Mouse (Mus musculus) liver, postnatal 0 days (tissue): ENCODE results near the gene Arfgap3. TPM values are rescaled to one million over a fixed set of nuclear protein-coding genes. Genes with fewer than 3 reads are reported as not detected.
A peak's percentile ranks its signal among the peaks of the same experiment; 100 is the strongest.

ENCODE experiments used
- ATAC-seq: fragments of 200-750 bp; cut with Nextera tagmentation; 2 replicates; pipeline ENCODE4 v1.8.0; 2017; ENCODE audit warnings: mild to moderate bottlenecking, moderate library complexity
- DNase-seq: peaks from one replicate; pipeline ENCODE4 v3.0.0-alpha.2; 2016
- H3K27ac ChIP-seq: fragments of 300-500 bp; sonication (generic); 2 replicates; pipeline ENCODE4 v1.5.1; 2014; ENCODE audit warnings: antibody characterized with exemption, moderate library complexity, mild to moderate bottlenecking, low read depth
- H3K27me3 ChIP-seq: fragments of 300-500 bp; sonication (generic); 2 replicates; pipeline ENCODE4 v1.6.1; 2014; ENCODE audit warnings: low read length, control low read depth, mixed read lengths; ENCODE audit not compliant: insufficient read depth
- H3K36me3 ChIP-seq: fragments of 300-500 bp; sonication (generic); replicated peaks from 2 replicates; pipeline ENCODE4 v1.6.1; 2014; ENCODE audit warnings: mild to moderate bottlenecking, control low read depth, low read length, moderate library complexity, mixed read lengths; ENCODE audit not compliant: insufficient read depth
- H3K4me1 ChIP-seq: fragments of 300-500 bp; sonication (generic); 2 replicates; pipeline ENCODE4 v1.6.1; 2014; ENCODE audit warnings: antibody characterized with exemption, mild to moderate bottlenecking, control low read depth; ENCODE audit not compliant: insufficient read depth
- H3K4me2 ChIP-seq: fragments of 300-500 bp; sonication (generic); 2 replicates; pipeline ENCODE4 v1.6.1; 2014; ENCODE audit warnings: low read depth, mild to moderate bottlenecking, low read length, moderate library complexity, mixed read lengths
- H3K4me3 ChIP-seq: fragments of 300-500 bp; sonication (generic); 2 replicates; pipeline ENCODE4 v1.5.1; 2014; ENCODE audit warnings: low read depth, low read length
- H3K9ac ChIP-seq: fragments of 300-500 bp; sonication (generic); replicated peaks from 2 replicates; pipeline ENCODE4 v1.6.1; 2014; ENCODE audit warnings: mild to moderate bottlenecking, moderate library complexity
- H3K9me3 ChIP-seq: fragments of 300-500 bp; sonication (generic); 2 replicates; pipeline ENCODE4 v1.6.1; 2016; ENCODE audit warnings: mild to moderate bottlenecking, control low read depth, low read length, mixed read lengths
- CTCF ChIP-seq: sonication (generic); IDR thresholded peaks from 2 replicates; pipeline ENCODE4 v1.5.1; 2016; ENCODE audit warnings: antibody characterized with exemption, low read depth
- EP300 ChIP-seq: IDR thresholded peaks from 2 replicates; pipeline ENCODE4 v1.6.1; 2016; ENCODE audit warnings: antibody characterized with exemption, low read depth, mild to moderate bottlenecking
- WGBS: fragments of 180-500 bp; shearing (Covaris S2); extraction: QIAGEN DNeasy Blood & Tissue Kit; methylation state at CpG from one replicate; pipeline ENCODE4 v1.1.7; 2014; ENCODE audit not compliant: insufficient replicate concordance; 5-methylcytosine and 5-hydroxymethylcytosine counted together
- polyA plus RNA-seq: library from polyadenylated mRNA; unstranded; fragments of >200 nt; fragmentation: Nextera tagmentation; extraction: Ambion mirVana; gene quantifications from 2 replicates; pipeline ENCODE4 v1.2.1, GENCODE M21; 2015

The Arfgap3 gene
- polyA plus RNA-seq: 9.6 and 9.9 TPM in 2 replicates

DNA sequence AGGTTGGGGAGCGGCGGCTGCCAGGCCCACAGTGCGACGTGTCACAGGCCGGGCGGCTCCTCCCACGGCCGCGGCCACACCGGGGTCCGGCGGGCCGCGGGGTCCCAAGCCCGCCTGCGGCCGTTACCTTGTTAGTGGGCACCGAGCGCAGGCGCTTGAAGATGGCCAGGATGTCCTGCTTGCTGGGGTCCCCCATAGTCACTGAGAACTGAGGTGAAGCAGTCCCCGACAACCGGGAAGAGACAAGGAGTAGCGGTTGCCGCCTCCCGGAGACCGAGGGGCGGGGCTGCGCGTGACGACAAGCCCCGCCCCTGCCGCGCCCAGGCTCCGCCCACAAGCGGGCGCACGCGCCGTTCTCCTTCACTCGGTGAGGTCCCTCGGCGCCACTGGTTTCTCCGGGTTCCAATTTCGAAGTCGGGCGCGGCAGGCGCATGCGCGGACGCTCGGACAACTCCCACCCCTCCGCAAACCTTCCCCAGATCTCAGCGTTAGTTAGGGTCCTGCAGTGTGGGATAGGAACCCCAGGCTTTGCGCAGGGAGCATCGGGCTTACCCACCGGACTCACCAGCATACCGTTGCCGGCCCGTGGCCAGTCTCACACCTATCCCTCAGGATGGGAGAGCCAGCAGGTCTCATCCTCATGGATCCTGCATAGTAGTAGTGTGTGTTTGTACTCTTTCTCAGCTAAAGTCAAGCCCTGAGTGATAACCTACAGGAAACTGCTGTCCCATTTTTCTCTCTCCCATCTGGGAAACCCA is at the start of gene Arfgap3:
Gene Arfgap3, minus strand, starts transcription at position 294 of the 758 bp plus-strand sequence.
- peak within 1 kb of the TSS; percentile 97 for H3K4me2 ChIP-seq

DNA sequence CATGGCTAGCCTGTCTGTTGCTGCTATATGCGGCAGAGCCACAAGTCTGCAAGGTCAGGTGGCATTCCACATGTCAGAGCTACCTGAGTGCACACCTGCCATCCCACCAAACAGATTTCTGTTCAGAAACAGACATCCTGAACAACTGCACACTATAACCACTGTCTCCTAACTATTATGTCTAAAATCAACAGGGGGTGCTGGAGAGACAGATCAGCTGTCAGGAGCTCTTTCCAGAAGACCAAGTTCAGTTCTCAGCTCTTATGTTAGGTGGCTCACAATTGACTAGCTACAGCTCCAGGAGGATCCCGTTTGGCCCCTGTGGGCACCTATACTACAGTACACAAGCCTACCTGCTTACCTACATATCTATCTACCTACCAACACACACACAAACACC is 42.7 kb upstream of the Arfgap3 start:
- no peak for ATAC-seq
- no peak for DNase-seq
- Histone ChIP-seq H3K27me3 (no peaks in the 10 kb centered on the region), H3K9ac (no peak overlapping the region), H3K27ac (no peak overlapping the region), H3K4me3 (no peak overlapping the region), H3K9me3 (no peaks in the 10 kb centered on the region), H3K36me3 (peaks cover 57% of the 10 kb centered on the region), H3K4me1 (no peaks in the 10 kb centered on the region), H3K4me2 (no peak overlapping the region)
- peak; percentile 49 for TF ChIP-seq CTCF
- TF ChIP-seq EP300: no peak
- WGBS: 85% methylated on average over 2 of the region's 2 CpGs

More for the DNA sequence above, at the start of gene Arfgap3:
- Histone ChIP-seq H3K9me3 (no peaks in the 10 kb centered on the region), H3K27me3 (no peaks in the 10 kb centered on the region), H3K9ac (peak within 1 kb of the TSS; percentile 90), H3K4me1 (peaks cover 23% of the 10 kb centered on the region), H3K36me3 (no peaks in the 10 kb centered on the region), H3K27ac (peak within 1 kb of the TSS; percentile 72), H3K4me3 (peak within 1 kb of the TSS; percentile 96)
- peak; percentile 96 for DNase-seq
- TF ChIP-seq EP300 (no peak), CTCF (no peak)
- under 1% methylated on average over 58 of the region's 60 CpGs for WGBS
- ATAC-seq: peak; percentile 95

- 88% methylated on average over 2 of the region's 2 CpGs for WGBS
- ATAC-seq: no peak
- no peak for TF ChIP-seq EP300
- TF ChIP-seq CTCF: no peak
Measured at GRCm38 (mm10) chr15:83387911-83388310, 37.9 kb upstream of the Arfgap3 start.

DNA sequence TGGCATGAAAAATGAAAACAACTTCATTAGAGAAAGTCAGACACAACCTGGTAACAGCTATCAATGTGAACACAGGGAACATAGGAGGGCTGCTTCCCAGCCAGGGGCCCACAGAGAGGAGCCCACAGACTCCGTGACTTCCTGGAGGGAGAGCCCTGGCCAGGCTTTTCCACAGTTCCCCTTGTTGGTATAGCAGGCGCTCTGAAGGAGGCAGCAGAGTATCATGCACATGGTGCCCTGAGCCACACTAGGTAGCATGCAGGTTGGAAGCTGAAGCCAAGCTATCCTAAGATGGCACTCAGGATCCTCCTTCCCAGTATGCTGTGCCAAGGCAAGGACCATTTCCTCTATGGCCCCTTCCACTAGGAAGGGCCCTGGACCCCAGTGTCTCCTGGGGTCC is 33.6 kb upstream of the Arfgap3 start:
- no peak overlapping the region for H3K9ac ChIP-seq
- H3K27me3 ChIP-seq: no peaks in the 10 kb centered on the region
- DNase-seq: no peak
- H3K36me3 ChIP-seq: peaks cover 88% of the 10 kb centered on the region
- no peaks in the 10 kb centered on the region for H3K4me1 ChIP-seq
- 92% methylated on average over 2 of the region's 2 CpGs for WGBS
- TF ChIP-seq EP300 (no peak), CTCF (peak; percentile 46)
- H3K9me3 ChIP-seq: no peaks in the 10 kb centered on the region
- no peak overlapping the region for H3K27ac ChIP-seq
- H3K4me2 ChIP-seq: no peak overlapping the region
- H3K4me3 ChIP-seq: no peak overlapping the region
- ATAC-seq: no peak

More at GRCm38 (mm10) chr15:83387911-83388310, 37.9 kb upstream of the Arfgap3 start:
- Histone ChIP-seq H3K4me2 (no peak overlapping the region), H3K36me3 (peaks cover 81% of the 10 kb centered on the region), H3K9me3 (no peaks in the 10 kb centered on the region), H3K4me3 (no peak overlapping the region), H3K27ac (no peak overlapping the region), H3K4me1 (no peaks in the 10 kb centered on the region), H3K27me3 (no peaks in the 10 kb centered on the region), H3K9ac (no peak overlapping the region)
- no peak for DNase-seq

DNA sequence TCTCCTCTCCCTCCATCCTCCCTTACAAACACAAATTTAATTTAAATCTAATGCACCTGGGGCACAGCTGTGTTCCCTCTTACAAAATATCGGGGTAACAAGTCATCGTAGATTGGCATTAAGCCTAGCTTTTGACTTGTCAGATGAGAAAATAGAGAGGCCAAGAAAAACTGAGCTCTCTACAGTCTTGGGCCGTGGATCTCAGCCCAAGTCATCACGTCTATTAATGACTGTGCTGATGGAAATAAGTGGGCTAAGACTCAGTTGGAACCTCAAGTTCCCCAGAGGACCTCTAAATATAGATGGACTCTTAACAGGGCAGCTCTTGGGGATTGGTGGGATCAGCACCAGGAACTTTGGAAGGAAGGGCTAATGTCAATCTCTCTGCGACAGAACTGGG is 33.1 kb upstream of the Arfgap3 start:
- Histone ChIP-seq H3K9ac (no peak overlapping the region), H3K4me3 (no peak overlapping the region), H3K27ac (no peak overlapping the region), H3K9me3 (no peaks in the 10 kb centered on the region), H3K4me2 (no peak overlapping the region), H3K4me1 (no peaks in the 10 kb centered on the region; the same call in 1 of the 2 replicates), H3K36me3 (peaks cover 87% of the 10 kb centered on the region), H3K27me3 (no peaks in the 10 kb centered on the region)
- ATAC-seq: no peak
- no peak for DNase-seq
- TF ChIP-seq CTCF: no peak
- no peak for TF ChIP-seq EP300
- 93% methylated on average over 5 of the region's 5 CpGs for WGBS

DNA sequence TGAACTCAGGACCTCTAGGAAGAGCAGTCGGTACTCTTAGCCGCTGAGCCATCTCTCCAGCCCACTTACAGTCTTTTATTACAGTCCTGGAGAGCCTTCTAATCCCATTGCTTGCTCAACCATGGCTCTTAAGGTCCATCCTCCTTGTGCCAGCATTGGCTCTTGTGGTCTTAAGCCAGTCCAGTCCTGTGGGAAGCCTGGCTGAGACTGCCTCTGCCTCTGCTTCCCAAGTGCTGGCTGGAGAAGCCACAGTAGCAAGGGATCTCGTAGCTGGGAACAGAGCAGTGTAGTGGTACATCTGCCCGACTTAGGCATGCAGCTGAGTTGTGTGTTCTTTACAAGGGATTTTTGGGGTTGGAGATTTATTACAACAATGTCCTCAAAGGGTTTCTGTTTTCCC is 32.4 kb upstream of the Arfgap3 start:
- DNase-seq (no peak), ATAC-seq (no peak)
- Histone ChIP-seq H3K27me3 (no peaks in the 10 kb centered on the region), H3K4me3 (no peak overlapping the region), H3K9ac (no peak overlapping the region), H3K9me3 (no peaks in the 10 kb centered on the region), H3K4me1 (peaks cover 5% of the 10 kb centered on the region), H3K27ac (no peak overlapping the region), H3K4me2 (no peak overlapping the region), H3K36me3 (peaks cover 87% of the 10 kb centered on the region)
- TF ChIP-seq CTCF (no peak), EP300 (no peak)
- 89% methylated on average over 4 of the region's 4 CpGs for WGBS
